Mouse (Mus musculus): ENCODE data around the gene Reep1. TPM values are rescaled to one million over a fixed set of nuclear protein-coding genes. Genes with fewer than 3 reads are reported as not detected.
A peak's percentile ranks its signal among the peaks of the same experiment; 100 is the strongest.

The Reep1 gene
- total RNA-seq (2021) = 10 to 100 TPM; 20.1 to 21.7 TPM

GRCm38 (mm10) chr6:71707511-71708501 lies at the start of gene Reep1:
TSS of gene Reep1 (plus strand) at chr6:71707561.
- DNase-seq = peak; percentile 71 to 82
- intact Hi-C loops (cut with DNase I) = loop anchor here (5.0 kb wide), 1 partner anchor 49 kb away; no protein-coding TSS in a partner anchor

GRCm38 (mm10) chr6:71658290-71658689 lies 49.1 kb upstream of the Reep1 start:
- intact Hi-C loops (cut with DNase I) = no loop called here
- DNase-seq = peak; percentile 26 to 58

- intact Hi-C loops (cut with DNase I) = no loop called here
- DNase-seq = no peak
Observed at GRCm38 (mm10) chr6:71664511-71664910, 42.9 kb upstream of the Reep1 start.

- DNase-seq = peak in 1 of 2 experiments; percentile 22
- intact Hi-C loops (cut with DNase I) = no loop called here
Observed at GRCm38 (mm10) chr6:71673166-71673565, 34.2 kb upstream of the Reep1 start.

- DNase-seq = peak in 1 of 2 experiments; percentile 6
- intact Hi-C loops (cut with DNase I) = loop anchor here (2.0 kb wide), 1 partner anchor 126 kb away; no protein-coding TSS in a partner anchor
Observed at GRCm38 (mm10) chr6:71678891-71679290, 28.5 kb upstream of the Reep1 start.

GRCm38 (mm10) chr6:71695150-71695549 lies 12.2 kb upstream of the Reep1 start:
- intact Hi-C loops (cut with DNase I) = no loop called here
- DNase-seq = no peak

GRCm38 (mm10) chr6:71695599-71695998 lies 11.8 kb upstream of the Reep1 start:
- intact Hi-C loops (cut with DNase I) = no loop called here

GRCm38 (mm10) chr6:71706871-71707270 lies 490 bp upstream of the Reep1 start:
- intact Hi-C loops (cut with DNase I) = loop anchor here (5.0 kb wide), 1 partner anchor 50 kb away; no protein-coding TSS in a partner anchor
- DNase-seq = no peak

More at GRCm38 (mm10) chr6:71695599-71695998, 11.8 kb upstream of the Reep1 start:
- no peak for DNase-seq

- intact Hi-C loops (cut with DNase I) = loop anchor here (5.0 kb wide), 1 partner anchor 49 kb away; no protein-coding TSS in a partner anchor
- DNase-seq = no peak
Observed at GRCm38 (mm10) chr6:71708528-71708927, 1.2 kb downstream of the Reep1 start.

GRCm38 (mm10) chr6:71710323-71710722 lies 3.0 kb downstream of the Reep1 start:
- intact Hi-C loops (cut with DNase I) = no loop called here
- DNase-seq = no peak

- DNase-seq = no peak
- intact Hi-C loops (cut with DNase I) = no loop called here
Observed at GRCm38 (mm10) chr6:71711201-71711600, 3.8 kb downstream of the Reep1 start.

- no peak for DNase-seq
Observed at GRCm38 (mm10) chr6:71713532-71713931, 6.2 kb downstream of the Reep1 start.

GRCm38 (mm10) chr6:71715006-71715405 lies 7.6 kb downstream of the Reep1 start:
- no peak for DNase-seq
- intact Hi-C loops (cut with DNase I) = no loop called here

More at GRCm38 (mm10) chr6:71713532-71713931, 6.2 kb downstream of the Reep1 start:
- intact Hi-C loops (cut with DNase I) = no loop called here

GRCm38 (mm10) chr6:71716434-71716833 lies 9.1 kb downstream of the Reep1 start:
- intact Hi-C loops (cut with DNase I) = no loop called here
- no peak for DNase-seq

GRCm38 (mm10) chr6:71718322-71718721 lies 11.0 kb downstream of the Reep1 start:
- intact Hi-C loops (cut with DNase I) = no loop called here
- DNase-seq = no peak

GRCm38 (mm10) chr6:71719302-71719701 lies 11.9 kb downstream of the Reep1 start:
- intact Hi-C loops (cut with DNase I) = no loop called here
- DNase-seq = no peak

GRCm38 (mm10) chr6:71722988-71723387 lies 15.6 kb downstream of the Reep1 start:
- no peak for DNase-seq
- intact Hi-C loops (cut with DNase I) = no loop called here

GRCm38 (mm10) chr6:71723555-71723954 lies 16.2 kb downstream of the Reep1 start:
- intact Hi-C loops (cut with DNase I) = no loop called here
- DNase-seq = no peak

GRCm38 (mm10) chr6:71726710-71727109 lies 19.3 kb downstream of the Reep1 start:
- intact Hi-C loops (cut with DNase I) = no loop called here
- DNase-seq = no peak

GRCm38 (mm10) chr6:71728306-71728705 lies 20.9 kb downstream of the Reep1 start:
- peak; percentile 36 to 53 for DNase-seq
- intact Hi-C loops (cut with DNase I) = no loop called here

- intact Hi-C loops (cut with DNase I) = no loop called here
- DNase-seq = no peak
Observed at GRCm38 (mm10) chr6:71734910-71735599, 27.7 kb downstream of the Reep1 start.
